Mouse (Mus musculus) urinary bladder, postnatal 36 days (tissue): ENCODE data around the gene Gm45837.
"Not testable (repeated sequence)": the region's sequence is repeated elsewhere in the genome, so short reads cannot be mapped to it uniquely, and the experiment has no call there.

Experiments
- DNase-seq, 2 experiments: peaks; one replicate each; pipeline ENCODE4 v3.0.0; 2022; ENCODE audit warnings: low spot score in 2 of 2, mixed read lengths in 1 of 2

The Gm45837 gene

GRCm38 (mm10) chr7:101550686-101551485 lies 140.2 kb downstream of the Gm45837 start:
- no peak for DNase-seq

GRCm38 (mm10) chr7:101551530-101551929 lies 140.8 kb downstream of the Gm45837 start:
- no peak for DNase-seq

GRCm38 (mm10) chr7:101555473-101555872 lies 144.8 kb downstream of the Gm45837 start:
- DNase-seq: not testable (repeated sequence)

- DNase-seq: no peak
These were observed 146.7 kb downstream of the Gm45837 start for GRCm38 (mm10) chr7:101557391-101557790.

GRCm38 (mm10) chr7:101559393-101559792 lies 148.7 kb downstream of the Gm45837 start:
- DNase-seq: not testable (repeated sequence)
